Mouse (Mus musculus): Measurements from ENCODE around the gene Colec11. TPM values are rescaled to one million over a fixed set of nuclear protein-coding genes. Genes with fewer than 3 reads are reported as not detected.

Gene Colec11
- polyA plus RNA-seq, 1 experiment from 2014 or later: 19.5 TPM

GRCm38 (mm10) chr12:28590428-28590827 is 32.7 kb downstream of the Colec11 start:
- H3K9me3 ChIP-seq (replicated peaks; ENCODE audit: control insufficient read depth, low read length): no peaks in the 10 kb centered on the region
- WGBS: 38% methylated on average over 13 of the region's 13 CpGs
- H3K4me1 ChIP-seq (ENCODE audit: control insufficient read depth, insufficient read depth, low read length): no peaks in the 10 kb centered on the region
- no peak for ATAC-seq (replicated peaks; ENCODE audit: extremely low read depth, insufficient read depth, low FRiP score)
- no peak overlapping the region for H3K9ac ChIP-seq (ENCODE audit: low read length)
- H3K27me3 ChIP-seq (ENCODE audit: control insufficient read depth, insufficient read depth, low read length): peaks cover 7% of the 10 kb centered on the region
- no peak overlapping the region for H3K4me2 ChIP-seq (ENCODE audit: low read depth, low read length)
- H3K36me3 ChIP-seq (ENCODE audit: control insufficient read depth, insufficient read depth): no peaks in the 10 kb centered on the region
- H3K27ac ChIP-seq (ENCODE audit: low read length): no peak overlapping the region
- no peak overlapping the region for H3K4me3 ChIP-seq (ENCODE audit: low read length)

- WGBS: 7% methylated on average over 24 of the region's 24 CpGs
- no peaks in the 10 kb centered on the region for H3K36me3 ChIP-seq (ENCODE audit: control insufficient read depth, insufficient read depth)
- H3K27me3 ChIP-seq (ENCODE audit: control insufficient read depth, insufficient read depth, low read length): peaks cover 7% of the 10 kb centered on the region
- H3K27ac ChIP-seq (ENCODE audit: low read length): no peak overlapping the region
- H3K4me2 ChIP-seq (ENCODE audit: low read depth, low read length): peak overlapping the region; percentile 63
- H3K4me3 ChIP-seq (ENCODE audit: low read length): peak overlapping the region; percentile 45
- peak overlapping the region; percentile 31; the same call in 1 of the 2 replicates for H3K9ac ChIP-seq (ENCODE audit: low read length)
- no peaks in the 10 kb centered on the region for H3K9me3 ChIP-seq (replicated peaks; ENCODE audit: control insufficient read depth, low read length)
- H3K4me1 ChIP-seq (ENCODE audit: control insufficient read depth, insufficient read depth, low read length): no peaks in the 10 kb centered on the region
- peak; percentile 82 for ATAC-seq (replicated peaks; ENCODE audit: extremely low read depth, insufficient read depth, low FRiP score)
Observed at GRCm38 (mm10) chr12:28589090-28589868, 33.9 kb downstream of the Colec11 start.

GRCm38 (mm10) chr12:28587949-28588348 is 35.2 kb downstream of the Colec11 start:
- Histone ChIP-seq H3K9me3 (replicated peaks; ENCODE audit: control insufficient read depth, low read length) (no peaks in the 10 kb centered on the region), H3K4me2 (ENCODE audit: low read depth, low read length) (no peak overlapping the region), H3K9ac (ENCODE audit: low read length) (no peak overlapping the region), H3K27me3 (ENCODE audit: control insufficient read depth, insufficient read depth, low read length) (peaks cover 7% of the 10 kb centered on the region), H3K4me1 (ENCODE audit: control insufficient read depth, insufficient read depth, low read length) (no peaks in the 10 kb centered on the region), H3K4me3 (ENCODE audit: low read length) (no peak overlapping the region), H3K36me3 (ENCODE audit: control insufficient read depth, insufficient read depth) (no peaks in the 10 kb centered on the region), H3K27ac (ENCODE audit: low read length) (no peak overlapping the region)
- no peak for ATAC-seq (replicated peaks; ENCODE audit: extremely low read depth, insufficient read depth, low FRiP score)
- 76% methylated on average over 6 of the region's 6 CpGs for WGBS

GRCm38 (mm10) chr12:28584036-28584435 is 39.1 kb downstream of the Colec11 start:
- Histone ChIP-seq H3K9me3 (replicated peaks; ENCODE audit: control insufficient read depth, low read length) (no peaks in the 10 kb centered on the region), H3K36me3 (ENCODE audit: control insufficient read depth, insufficient read depth) (no peaks in the 10 kb centered on the region), H3K27me3 (ENCODE audit: control insufficient read depth, insufficient read depth, low read length) (peaks cover 7% of the 10 kb centered on the region), H3K4me3 (ENCODE audit: low read length) (no peak overlapping the region), H3K4me2 (ENCODE audit: low read depth, low read length) (no peak overlapping the region), H3K27ac (ENCODE audit: low read length) (no peak overlapping the region), H3K4me1 (ENCODE audit: control insufficient read depth, insufficient read depth, low read length) (no peaks in the 10 kb centered on the region), H3K9ac (ENCODE audit: low read length) (no peak overlapping the region)
- no peak for ATAC-seq (replicated peaks; ENCODE audit: extremely low read depth, insufficient read depth, low FRiP score)
- WGBS: 60% methylated on average over 3 of the region's 3 CpGs

- no peak for ATAC-seq (replicated peaks; ENCODE audit: extremely low read depth, insufficient read depth, low FRiP score)
- 78% methylated on average over 8 of the region's 8 CpGs for WGBS
- no peaks in the 10 kb centered on the region for H3K4me1 ChIP-seq (ENCODE audit: control insufficient read depth, insufficient read depth, low read length)
Observed at GRCm38 (mm10) chr12:28582423-28582822, 40.8 kb downstream of the Colec11 start, which contains the start of gene Allc. Gene Allc, minus strand, starts transcription at chr12:28582523.

GRCm38 (mm10) chr12:28579132-28579531 is 44.0 kb downstream of the Colec11 start:
- H3K27ac ChIP-seq (ENCODE audit: low read length): no peak overlapping the region
- H3K4me2 ChIP-seq (ENCODE audit: low read depth, low read length): no peak overlapping the region
- no peak overlapping the region for H3K9ac ChIP-seq (ENCODE audit: low read length)
- no peak overlapping the region for H3K4me3 ChIP-seq (ENCODE audit: low read length)
- no peaks in the 10 kb centered on the region for H3K27me3 ChIP-seq (ENCODE audit: control insufficient read depth, insufficient read depth, low read length)
- no peaks in the 10 kb centered on the region for H3K36me3 ChIP-seq (ENCODE audit: control insufficient read depth, insufficient read depth)
- H3K4me1 ChIP-seq (ENCODE audit: control insufficient read depth, insufficient read depth, low read length): no peaks in the 10 kb centered on the region
- WGBS: 31% methylated on average over 4 of the region's 4 CpGs
- no peaks in the 10 kb centered on the region for H3K9me3 ChIP-seq (replicated peaks; ENCODE audit: control insufficient read depth, low read length)
- no peak for ATAC-seq (replicated peaks; ENCODE audit: extremely low read depth, insufficient read depth, low FRiP score)

More at GRCm38 (mm10) chr12:28582423-28582822, 40.8 kb downstream of the Colec11 start, which contains the start of gene Allc:
- Histone ChIP-seq H3K9ac (ENCODE audit: low read length) (no peak within 1 kb of the TSS), H3K27ac (ENCODE audit: low read length) (no peak within 1 kb of the TSS), H3K4me3 (ENCODE audit: low read length) (no peak within 1 kb of the TSS), H3K27me3 (ENCODE audit: control insufficient read depth, insufficient read depth, low read length) (no peaks in the 10 kb centered on the region), H3K9me3 (replicated peaks; ENCODE audit: control insufficient read depth, low read length) (no peaks in the 10 kb centered on the region), H3K36me3 (ENCODE audit: control insufficient read depth, insufficient read depth) (no peaks in the 10 kb centered on the region), H3K4me2 (ENCODE audit: low read depth, low read length) (no peak within 1 kb of the TSS)

GRCm38 (mm10) chr12:28578147-28578546 is 45.0 kb downstream of the Colec11 start:
- no peak overlapping the region for H3K9ac ChIP-seq (ENCODE audit: low read length)
- no peaks in the 10 kb centered on the region for H3K4me1 ChIP-seq (ENCODE audit: control insufficient read depth, insufficient read depth, low read length)
- no peak overlapping the region for H3K4me3 ChIP-seq (ENCODE audit: low read length)
- H3K27ac ChIP-seq (ENCODE audit: low read length): no peak overlapping the region
- 61% methylated on average over 3 of the region's 3 CpGs for WGBS
- no peaks in the 10 kb centered on the region for H3K27me3 ChIP-seq (ENCODE audit: control insufficient read depth, insufficient read depth, low read length)
- H3K36me3 ChIP-seq (ENCODE audit: control insufficient read depth, insufficient read depth): no peaks in the 10 kb centered on the region
- H3K9me3 ChIP-seq (replicated peaks; ENCODE audit: control insufficient read depth, low read length): no peaks in the 10 kb centered on the region
- ATAC-seq (replicated peaks; ENCODE audit: extremely low read depth, insufficient read depth, low FRiP score): no peak
- no peak overlapping the region for H3K4me2 ChIP-seq (ENCODE audit: low read depth, low read length)

GRCm38 (mm10) chr12:28575366-28576070 is 47.7 kb downstream of the Colec11 start:
- H3K36me3 ChIP-seq (ENCODE audit: control insufficient read depth, insufficient read depth): no peaks in the 10 kb centered on the region
- WGBS: 61% methylated on average over 6 of the region's 6 CpGs
- H3K4me1 ChIP-seq (ENCODE audit: control insufficient read depth, insufficient read depth, low read length): no peaks in the 10 kb centered on the region
- no peaks in the 10 kb centered on the region for H3K9me3 ChIP-seq (replicated peaks; ENCODE audit: control insufficient read depth, low read length)
- no peak for ATAC-seq (replicated peaks; ENCODE audit: extremely low read depth, insufficient read depth, low FRiP score)
- H3K9ac ChIP-seq (ENCODE audit: low read length): no peak overlapping the region
- H3K27me3 ChIP-seq (ENCODE audit: control insufficient read depth, insufficient read depth, low read length): no peaks in the 10 kb centered on the region
- no peak overlapping the region for H3K4me2 ChIP-seq (ENCODE audit: low read depth, low read length)
- no peak overlapping the region for H3K27ac ChIP-seq (ENCODE audit: low read length)
- H3K4me3 ChIP-seq (ENCODE audit: low read length): no peak overlapping the region

GRCm38 (mm10) chr12:28572241-28572640 is 50.9 kb downstream of the Colec11 start:
- ATAC-seq (replicated peaks; ENCODE audit: extremely low read depth, insufficient read depth, low FRiP score): no peak
- Histone ChIP-seq H3K9me3 (replicated peaks; ENCODE audit: control insufficient read depth, low read length) (no peaks in the 10 kb centered on the region), H3K27ac (ENCODE audit: low read length) (no peak overlapping the region), H3K36me3 (ENCODE audit: control insufficient read depth, insufficient read depth) (no peaks in the 10 kb centered on the region), H3K9ac (ENCODE audit: low read length) (no peak overlapping the region), H3K4me1 (ENCODE audit: control insufficient read depth, insufficient read depth, low read length) (no peaks in the 10 kb centered on the region), H3K4me2 (ENCODE audit: low read depth, low read length) (no peak overlapping the region), H3K27me3 (ENCODE audit: control insufficient read depth, insufficient read depth, low read length) (no peaks in the 10 kb centered on the region), H3K4me3 (ENCODE audit: low read length) (no peak overlapping the region)
- 85% methylated on average over 2 of the region's 2 CpGs for WGBS

All from heart, embryonic 16.5 days (tissue).